ENCODE assay signal across 8 mouse cellular contexts in genomic region chr7:100496371-100496770, GRCm38 (mm10). TPM values are rescaled to one million over a fixed set of nuclear protein-coding genes. Genes with fewer than 3 reads are reported as not detected.
A peak's percentile ranks its signal among the peaks of the same experiment; 100 is the strongest.
DNase-seq lines count a peak whose midpoint lies in the region; ATAC-seq lines count a peak whose summit lies in the region.

No protein-coding gene starts in this region.

- peak overlapping the region; percentile 93 for H3K4me2 ChIP-seq in kidney, embryonic 16.5 days (replicated peaks; ENCODE audit: low read depth, low read length)
- H3K4me2 ChIP-seq in hindbrain, embryonic 15.5 days: no peak overlapping the region; the same call in 1 of the 2 replicates
- H3K4me2 ChIP-seq in midbrain, embryonic 15.5 days: no peak overlapping the region

- no peak for DNase-seq in kidney, postnatal 14 days
- no peak for DNase-seq in right cerebral cortex, postnatal 25 days
- DNase-seq in kidney, adult 11 months: no peak
- no peak for DNase-seq in layer of hippocampus, postnatal 14 days (ENCODE audit: low spot score in 2 of 2)

- peaks cover 35% of the 10 kb centered on the region for H3K4me1 ChIP-seq in kidney, embryonic 16.5 days (ENCODE audit: insufficient read depth, low read length)
- peaks cover 9% of the 10 kb centered on the region; the same call in 1 of the 2 replicates for H3K4me1 ChIP-seq in brown adipose tissue, adult 24 weeks (ENCODE audit: control insufficient read depth, insufficient read depth, insufficient read length, low read length)
- H3K4me1 ChIP-seq in hindbrain, embryonic 15.5 days (replicated peaks): peaks cover 45% of the 10 kb centered on the region
- H3K4me1 ChIP-seq in midbrain, embryonic 15.5 days: peaks cover 37% of the 10 kb centered on the region

- peaks cover 36% of the 10 kb centered on the region for H3K36me3 ChIP-seq in kidney, embryonic 16.5 days (ENCODE audit: insufficient read depth, low read length)
- no peaks in the 10 kb centered on the region for H3K36me3 ChIP-seq in hindbrain, embryonic 15.5 days
- no peaks in the 10 kb centered on the region for H3K36me3 ChIP-seq in midbrain, embryonic 15.5 days (replicated peaks)

- no peaks in the 10 kb centered on the region for H3K27me3 ChIP-seq in kidney, embryonic 16.5 days (ENCODE audit: insufficient read depth, low read length)
- no peaks in the 10 kb centered on the region for H3K27me3 ChIP-seq in hindbrain, embryonic 15.5 days
- H3K27me3 ChIP-seq in midbrain, embryonic 15.5 days (replicated peaks): no peaks in the 10 kb centered on the region

- H3K27ac ChIP-seq in kidney, embryonic 16.5 days (ENCODE audit: low read length): peak overlapping the region; percentile 84
- H3K27ac ChIP-seq in brown adipose tissue, adult 24 weeks (replicated peaks; ENCODE audit: low read depth, low read length): peak overlapping the region; percentile 92
- peak overlapping the region; percentile 79 for H3K27ac ChIP-seq in hindbrain, embryonic 15.5 days (replicated peaks)
- peak overlapping the region; percentile 77 for H3K27ac ChIP-seq in midbrain, embryonic 15.5 days

- peak overlapping the region; percentile 47; the same call in 1 of the 2 replicates for H3K9ac ChIP-seq in kidney, embryonic 16.5 days (replicated peaks; ENCODE audit: low read length)
- no peak overlapping the region for H3K9ac ChIP-seq in hindbrain, embryonic 15.5 days
- H3K9ac ChIP-seq in midbrain, embryonic 15.5 days: no peak overlapping the region

- H3K9me3 ChIP-seq in kidney, embryonic 16.5 days (ENCODE audit: low read length): no peaks in the 10 kb centered on the region
- no peaks in the 10 kb centered on the region for H3K9me3 ChIP-seq in hindbrain, embryonic 15.5 days
- H3K9me3 ChIP-seq in midbrain, embryonic 15.5 days: no peaks in the 10 kb centered on the region

- 75% methylated on average over 6 of the region's 6 CpGs for WGBS in kidney, embryonic 16.5 days
- 85% methylated on average over 6 of the region's 6 CpGs for whole genome bisulfite sequencing in hindbrain, embryonic 15.5 days
- WGBS in midbrain, embryonic 15.5 days: 85% methylated on average over 6 of the region's 6 CpGs

- H3K4me3 ChIP-seq in kidney, embryonic 16.5 days (ENCODE audit: low read length): peak overlapping the region; percentile 21; the same call in 1 of the 2 replicates
- peak overlapping the region; percentile 40 for H3K4me3 ChIP-seq in brown adipose tissue, adult 24 weeks (ENCODE audit: insufficient read depth, low read depth, low read length)
- no peak overlapping the region for H3K4me3 ChIP-seq in hindbrain, embryonic 15.5 days
- no peak overlapping the region for H3K4me3 ChIP-seq in midbrain, embryonic 15.5 days

- ATAC-seq in kidney, embryonic 16.5 days (ENCODE audit: low FRiP score, low TSS enrichment): no peak
- ATAC-seq in hindbrain, embryonic 15.5 days (ENCODE audit: low FRiP score, low read depth): no peak
- ATAC-seq in midbrain, embryonic 15.5 days (replicated peaks): no peak

RNA-seq across cellular contexts. Expression of gene Ucp2, which starts 3.2 kb away (rescaled TPM):
- polyA plus RNA-seq in kidney, embryonic 16.5 days (2015; fragmentation: Nextera tagmentation; extraction: Ambion mirVana): 221 and 250 TPM in 2 replicates
- polyA plus RNA-seq in brown adipose tissue, adult 24 weeks (2012; ENCODE audit: insufficient read depth, insufficient read length, missing spikeins): 54.8 and 55.8 TPM in 2 replicates
- 77.4 and 81.8 TPM in 2 replicates for polyA plus RNA-seq in hindbrain, embryonic 15.5 days (2015; fragmentation: Nextera tagmentation; extraction: Ambion mirVana)
- 57.2 and 61.6 TPM in 2 replicates for polyA plus RNA-seq in midbrain, embryonic 15.5 days (2015; fragmentation: Nextera tagmentation; extraction: Ambion mirVana)
- total RNA-seq in layer of hippocampus, postnatal 14 days (2021): 10 to 100 TPM; 75.7 to 85.9 TPM

RNA-seq across cellular contexts. Expression of gene Dnajb13, which starts 18.4 kb away (rescaled TPM):
- 0.50 and 0.60 TPM in 2 replicates for polyA plus RNA-seq in kidney, embryonic 16.5 days (2015; fragmentation: Nextera tagmentation; extraction: Ambion mirVana)
- polyA plus RNA-seq in brown adipose tissue, adult 24 weeks (2012; ENCODE audit: insufficient read depth, insufficient read length, missing spikeins): 2.6 and 2.7 TPM in 2 replicates
- polyA plus RNA-seq in hindbrain, embryonic 15.5 days (2015; fragmentation: Nextera tagmentation; extraction: Ambion mirVana): 4.1 and 7.1 TPM in 2 replicates
- 3.7 and 4.9 TPM in 2 replicates for polyA plus RNA-seq in midbrain, embryonic 15.5 days (2015; fragmentation: Nextera tagmentation; extraction: Ambion mirVana)
- 1 to 10 TPM in 1 of 2 experiments, under 1 TPM in 1; 0.62 to 1.0 TPM for total RNA-seq in layer of hippocampus, postnatal 14 days (2021)

RNA-seq across cellular contexts. Expression of gene Ucp3, which starts 23.6 kb away (rescaled TPM):
- polyA plus RNA-seq in kidney, embryonic 16.5 days (2015; fragmentation: Nextera tagmentation; extraction: Ambion mirVana): 0.09 and 0.14 TPM in 2 replicates
- polyA plus RNA-seq in brown adipose tissue, adult 24 weeks (2012; ENCODE audit: insufficient read depth, insufficient read length, missing spikeins): 61.6 and 107 TPM in 2 replicates
- not detected in 2 replicates for polyA plus RNA-seq in hindbrain, embryonic 15.5 days (2015; fragmentation: Nextera tagmentation; extraction: Ambion mirVana)
- polyA plus RNA-seq in midbrain, embryonic 15.5 days (2015; fragmentation: Nextera tagmentation; extraction: Ambion mirVana): not detected in 2 replicates
- total RNA-seq in layer of hippocampus, postnatal 14 days (2021): 1 to 10 TPM; 1.3 to 1.6 TPM

RNA-seq across cellular contexts. Expression of gene Coa4, which starts 40.5 kb away (rescaled TPM):
- 23.4 and 26.3 TPM in 2 replicates for polyA plus RNA-seq in kidney, embryonic 16.5 days (2015; fragmentation: Nextera tagmentation; extraction: Ambion mirVana)
- 6.4 and 11.6 TPM in 2 replicates for polyA plus RNA-seq in brown adipose tissue, adult 24 weeks (2012; ENCODE audit: insufficient read depth, insufficient read length, missing spikeins)
- 15.8 and 17.8 TPM in 2 replicates for polyA plus RNA-seq in hindbrain, embryonic 15.5 days (2015; fragmentation: Nextera tagmentation; extraction: Ambion mirVana)
- 15.5 and 17.7 TPM in 2 replicates for polyA plus RNA-seq in midbrain, embryonic 15.5 days (2015; fragmentation: Nextera tagmentation; extraction: Ambion mirVana)
- total RNA-seq in layer of hippocampus, postnatal 14 days (2021): 10 to 100 TPM in 1 of 2 experiments, 1 to 10 TPM in 1; 7.6 to 10.6 TPM

Comparison
In these comparisons a context has a peak if more than half of its experiments do, and no peak if none do; other contexts are left out.
1. H3K4me3 ChIP-seq: peak in kidney, embryonic 16.5 days (single experiment) and brown adipose tissue, adult 24 weeks (single experiment); none in hindbrain, embryonic 15.5 days (single experiment) and midbrain, embryonic 15.5 days (single experiment).
2. RNA of gene Ucp3, which starts 23.6 kb away (polyA plus RNA-seq): 61.6 to 107 TPM in brown adipose tissue, adult 24 weeks; 0.09 to 0.14 TPM in kidney, embryonic 16.5 days, not detected in hindbrain, embryonic 15.5 days and not detected in midbrain, embryonic 15.5 days; every median in the first group is over 10 times any median in the second.
3. Peak in every context shown above with its lines, with median percentiles within 50 percentile points of each other: H3K27ac ChIP-seq.